Mouse (Mus musculus): Measurements from ENCODE around the gene Dagla. TPM values are rescaled to one million over a fixed set of nuclear protein-coding genes. Genes with fewer than 3 reads are reported as not detected.

The Dagla gene
- polyA plus RNA-seq, 1 experiment from 2014 or later, result 3.1 TPM

DNA sequence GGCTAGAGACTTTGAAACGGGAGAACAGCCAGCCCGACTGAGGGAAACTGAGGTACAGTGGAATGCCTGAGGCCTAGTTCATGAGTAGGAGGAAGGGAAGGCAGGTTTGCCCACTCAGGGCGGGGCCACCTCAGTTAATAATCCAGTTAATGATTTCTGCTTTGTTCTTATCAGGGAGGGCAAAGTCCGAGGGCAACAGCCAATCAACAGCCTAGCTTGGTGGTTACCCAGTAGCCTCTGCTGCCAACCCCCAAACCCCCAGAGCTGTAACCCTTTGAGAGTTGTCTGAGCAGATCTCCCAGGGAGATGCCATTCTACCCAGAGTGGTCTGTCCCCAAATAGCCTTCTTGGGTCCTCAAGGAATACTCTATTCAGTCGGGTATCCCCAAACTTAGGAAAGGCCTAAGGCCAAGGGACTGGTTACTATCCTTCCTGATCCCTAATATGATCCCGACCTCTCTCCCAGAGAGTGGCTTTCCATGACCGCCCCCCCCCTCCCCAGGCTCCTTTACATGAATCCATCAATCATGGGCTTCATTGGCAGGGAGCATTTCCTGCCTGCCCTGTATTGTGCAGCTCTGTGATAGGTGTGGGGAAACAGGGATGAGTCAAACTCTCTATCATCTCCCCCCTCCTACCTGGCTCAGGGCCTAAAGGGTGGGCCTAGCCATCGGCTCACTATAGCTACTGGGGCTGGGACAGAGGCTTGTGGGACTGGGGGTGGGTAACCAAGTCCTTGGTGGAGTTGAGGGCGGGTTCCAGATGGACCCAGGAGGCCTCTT lies 68.7 kb downstream of the Dagla start:
- H3K4me1 ChIP-seq, result peaks cover 24% of the 10 kb centered on the region
- WGBS, result 75% methylated on average over 9 of the region's 9 CpGs

DNA sequence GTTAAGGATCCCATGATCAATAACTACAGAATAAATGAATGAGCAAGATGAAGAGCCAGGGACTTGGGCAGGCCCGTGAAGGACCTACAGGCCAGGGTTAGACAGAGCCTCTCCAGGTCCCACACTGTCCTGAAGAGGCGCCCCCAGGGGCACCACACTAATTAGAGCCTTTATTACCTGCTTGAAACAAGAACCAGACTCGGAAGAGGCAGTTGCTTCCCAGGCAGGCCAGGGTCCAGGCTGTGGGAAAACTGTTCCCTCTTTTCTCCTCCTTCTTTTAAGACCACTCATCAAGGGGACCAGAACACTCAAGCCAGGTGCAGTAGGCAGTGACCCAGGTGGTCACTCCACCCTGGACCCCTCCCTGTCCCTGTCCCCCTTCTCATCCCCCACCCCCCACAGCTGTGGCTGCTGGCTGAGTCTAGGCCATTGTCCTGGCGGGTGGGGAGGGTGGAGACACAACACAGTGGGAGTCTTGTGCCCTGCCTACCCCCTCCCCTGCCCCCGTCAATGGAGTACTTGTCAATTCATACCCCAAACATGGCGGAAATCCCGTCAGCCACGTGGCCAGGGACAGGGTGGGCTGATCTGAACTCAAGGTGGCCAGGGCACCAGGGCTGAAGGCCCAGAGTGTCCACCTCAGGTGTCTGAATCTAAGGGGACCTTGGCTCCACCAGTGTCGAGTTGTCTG lies 72.2 kb downstream of the Dagla start:
- Histone ChIP-seq H3K9me3 (no peaks in the 10 kb centered on the region), H3K27me3 (0 out of 2 replicates have a peak, but pooled peaks cover 3% of the 10 kb centered on the region), H3K9ac (no peak overlapping the region), H3K4me1 (peaks cover 13% of the 10 kb centered on the region), H3K4me3 (no peak overlapping the region), H3K27ac (no peak overlapping the region), H3K36me3 (no peaks in the 10 kb centered on the region), H3K4me2 (no peak overlapping the region)
- no peak for ATAC-seq (ENCODE audit: insufficient number of reproducible peaks, low FRiP score, low TSS enrichment, low read depth)
- 29% methylated on average over 9 of the region's 9 CpGs for WGBS

More for the DNA sequence above, 68.7 kb downstream of the Dagla start:
- H3K4me2 ChIP-seq, result no peak overlapping the region
- H3K9me3 ChIP-seq, result no peaks in the 10 kb centered on the region
- H3K36me3 ChIP-seq, result no peaks in the 10 kb centered on the region
- no peak overlapping the region for H3K9ac ChIP-seq
- H3K27me3 ChIP-seq, result peaks cover 9% of the 10 kb centered on the region; the same call in 1 of the 2 replicates
- H3K4me3 ChIP-seq, result no peak overlapping the region
- no peak overlapping the region for H3K27ac ChIP-seq
- ATAC-seq (ENCODE audit: insufficient number of reproducible peaks, low FRiP score, low TSS enrichment, low read depth), result no peak

DNA sequence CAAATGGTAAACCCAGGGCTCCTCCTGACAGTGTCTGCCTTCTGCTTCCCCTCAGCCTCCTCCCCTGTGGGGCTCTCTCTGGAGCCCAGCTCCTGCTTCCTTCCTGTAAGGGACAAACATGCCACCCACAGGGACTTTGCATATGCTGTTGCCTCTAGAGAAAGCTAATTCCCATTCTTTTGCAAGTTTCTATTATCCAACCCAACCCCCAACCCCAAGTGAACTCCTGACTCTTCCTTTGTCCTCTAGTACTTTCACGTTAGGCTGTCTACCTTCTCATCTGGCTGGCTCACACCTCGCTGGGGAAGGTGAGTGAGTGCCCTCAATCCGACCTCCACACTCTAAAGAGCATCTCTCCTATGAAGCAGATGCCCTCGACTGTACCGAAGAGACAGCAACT lies 72.8 kb downstream of the Dagla start:
- peaks cover 13% of the 10 kb centered on the region for H3K4me1 ChIP-seq
- no peak for ATAC-seq (ENCODE audit: insufficient number of reproducible peaks, low FRiP score, low TSS enrichment, low read depth)

GRCm38 (mm10) chr19:10231016-10231415 lies 73.7 kb downstream of the Dagla start:
- ATAC-seq (ENCODE audit: insufficient number of reproducible peaks, low FRiP score, low TSS enrichment, low read depth), result no peak
- WGBS, result 12% methylated on average over 7 of the region's 7 CpGs
- Histone ChIP-seq H3K9me3 (no peaks in the 10 kb centered on the region), H3K4me3 (no peak overlapping the region), H3K4me2 (no peak overlapping the region), H3K36me3 (no peaks in the 10 kb centered on the region), H3K27me3 (0 out of 2 replicates have a peak, but pooled peaks cover 3% of the 10 kb centered on the region), H3K27ac (no peak overlapping the region), H3K9ac (no peak overlapping the region), H3K4me1 (peaks cover 13% of the 10 kb centered on the region)

More for the DNA sequence above, 72.8 kb downstream of the Dagla start:
- H3K9ac ChIP-seq, result no peak overlapping the region
- H3K4me2 ChIP-seq, result no peak overlapping the region
- no peaks in the 10 kb centered on the region for H3K36me3 ChIP-seq
- no peak overlapping the region for H3K27ac ChIP-seq
- no peaks in the 10 kb centered on the region for H3K9me3 ChIP-seq
- no peak overlapping the region for H3K4me3 ChIP-seq
- H3K27me3 ChIP-seq, result 0 out of 2 replicates have a peak, but pooled peaks cover 3% of the 10 kb centered on the region
- WGBS, result 22% methylated on average over 5 of the region's 5 CpGs

- no peak for ATAC-seq (ENCODE audit: insufficient number of reproducible peaks, low FRiP score, low TSS enrichment, low read depth)
- no peak overlapping the region for H3K4me2 ChIP-seq
- 68% methylated on average over 4 of the region's 4 CpGs for WGBS
Observed at GRCm38 (mm10) chr19:10225767-10226166, 78.9 kb downstream of the Dagla start.

GRCm38 (mm10) chr19:10224637-10225453 lies 79.8 kb downstream of the Dagla start:
- WGBS, result 38% methylated on average over 26 of the region's 26 CpGs
- ATAC-seq (ENCODE audit: insufficient number of reproducible peaks, low FRiP score, low TSS enrichment, low read depth), result no peak
- Histone ChIP-seq H3K4me3 (no peak overlapping the region), H3K4me1 (peaks cover 12% of the 10 kb centered on the region), H3K27ac (no peak overlapping the region), H3K4me2 (no peak overlapping the region), H3K9ac (no peak overlapping the region), H3K9me3 (no peaks in the 10 kb centered on the region), H3K36me3 (no peaks in the 10 kb centered on the region), H3K27me3 (no peaks in the 10 kb centered on the region)

More at GRCm38 (mm10) chr19:10225767-10226166, 78.9 kb downstream of the Dagla start:
- no peak overlapping the region for H3K9ac ChIP-seq
- H3K36me3 ChIP-seq, result no peaks in the 10 kb centered on the region
- H3K9me3 ChIP-seq, result no peaks in the 10 kb centered on the region
- no peaks in the 10 kb centered on the region for H3K27me3 ChIP-seq
- no peak overlapping the region for H3K4me3 ChIP-seq
- no peak overlapping the region for H3K27ac ChIP-seq
- peaks cover 13% of the 10 kb centered on the region for H3K4me1 ChIP-seq

DNA sequence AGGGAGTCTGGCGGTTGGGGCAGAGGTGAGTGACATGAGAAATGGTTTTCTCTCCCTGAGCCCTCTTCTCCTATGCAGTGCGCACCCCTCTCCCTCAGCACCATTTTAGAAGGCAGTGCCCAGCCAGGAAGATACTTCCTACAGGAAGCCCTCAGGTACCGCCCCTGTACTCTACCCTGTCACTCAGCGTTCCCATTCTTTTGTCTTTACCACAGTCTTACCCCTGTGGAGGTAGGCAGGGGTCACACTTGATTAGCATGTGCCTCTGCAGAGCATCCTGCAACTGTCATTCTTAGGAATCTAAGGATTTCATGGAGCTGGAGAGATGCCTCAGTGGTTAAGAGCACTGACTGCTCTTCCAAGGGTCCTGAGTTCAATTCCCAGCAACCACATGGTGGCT lies 81.1 kb downstream of the Dagla start:
- ATAC-seq (ENCODE audit: insufficient number of reproducible peaks, low FRiP score, low TSS enrichment, low read depth), result no peak
- Histone ChIP-seq H3K36me3 (no peaks in the 10 kb centered on the region), H3K9ac (no peak overlapping the region), H3K9me3 (no peaks in the 10 kb centered on the region), H3K27ac (no peak overlapping the region), H3K4me3 (no peak overlapping the region), H3K4me1 (peaks cover 12% of the 10 kb centered on the region), H3K27me3 (no peaks in the 10 kb centered on the region), H3K4me2 (no peak overlapping the region)
- WGBS, result 73% methylated on average over 4 of the region's 4 CpGs

DNA sequence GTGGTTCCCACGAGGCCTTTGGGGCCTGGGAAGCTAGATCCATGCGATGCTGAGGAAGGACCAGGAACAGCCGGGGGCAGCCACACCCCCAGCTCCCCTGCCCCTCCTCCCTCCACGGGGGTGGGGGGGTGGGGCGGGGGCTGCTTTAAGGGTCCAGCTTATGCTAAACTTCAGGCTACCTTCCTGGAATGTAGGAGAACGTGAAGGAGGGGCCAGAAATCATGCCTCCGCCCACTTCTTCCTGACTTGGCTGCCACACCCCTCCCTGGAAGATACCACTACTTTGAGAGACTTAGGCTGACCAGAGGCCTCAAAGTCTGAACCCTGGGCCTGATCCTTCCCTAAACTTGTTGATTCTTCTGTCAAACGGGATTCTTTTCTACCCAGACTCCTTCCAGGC lies 82.0 kb downstream of the Dagla start:
- Histone ChIP-seq H3K9ac (no peak overlapping the region), H3K4me2 (no peak overlapping the region), H3K4me3 (no peak overlapping the region), H3K9me3 (no peaks in the 10 kb centered on the region), H3K27ac (no peak overlapping the region), H3K27me3 (no peaks in the 10 kb centered on the region), H3K36me3 (no peaks in the 10 kb centered on the region), H3K4me1 (peaks cover 12% of the 10 kb centered on the region)
- ATAC-seq (ENCODE audit: insufficient number of reproducible peaks, low FRiP score, low TSS enrichment, low read depth), result no peak
- 27% methylated on average over 8 of the region's 8 CpGs for WGBS

- Histone ChIP-seq H3K9me3 (no peaks in the 10 kb centered on the region), H3K36me3 (no peaks in the 10 kb centered on the region), H3K4me2 (no peak overlapping the region), H3K27me3 (no peaks in the 10 kb centered on the region), H3K4me1 (peaks cover 12% of the 10 kb centered on the region), H3K27ac (no peak overlapping the region), H3K4me3 (no peak overlapping the region), H3K9ac (no peak overlapping the region)
- 36% methylated on average over 4 of the region's 4 CpGs for WGBS
- ATAC-seq (ENCODE audit: insufficient number of reproducible peaks, low FRiP score, low TSS enrichment, low read depth), result no peak
Observed at GRCm38 (mm10) chr19:10221585-10221984, 83.1 kb downstream of the Dagla start.

DNA sequence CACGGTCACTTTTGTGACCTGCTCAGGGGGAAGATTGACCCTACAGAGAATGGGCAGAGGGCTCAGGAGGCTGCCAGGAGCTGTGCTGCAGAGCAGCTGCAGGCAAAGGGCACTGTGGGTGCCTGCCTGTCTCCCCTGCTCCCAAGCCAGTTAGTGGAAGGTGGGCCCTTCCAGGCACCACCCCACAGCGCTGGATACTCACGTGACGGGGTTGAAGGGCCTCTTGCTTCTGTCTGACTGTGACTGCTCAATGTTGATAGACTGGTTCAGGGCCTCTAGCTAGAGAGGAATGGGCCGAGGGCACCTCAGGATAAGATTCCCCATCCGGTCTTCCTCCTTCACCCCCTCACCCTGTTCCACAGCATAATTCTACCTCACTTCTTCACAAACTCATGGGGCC lies 85.1 kb downstream of the Dagla start:
- H3K4me1 ChIP-seq, result peaks cover 5% of the 10 kb centered on the region; the same call in 1 of the 2 replicates
- H3K27ac ChIP-seq, result no peak overlapping the region
- no peak for ATAC-seq (ENCODE audit: insufficient number of reproducible peaks, low FRiP score, low TSS enrichment, low read depth)
- H3K4me3 ChIP-seq, result no peak overlapping the region
- no peaks in the 10 kb centered on the region for H3K27me3 ChIP-seq
- H3K9ac ChIP-seq, result no peak overlapping the region
- no peaks in the 10 kb centered on the region for H3K9me3 ChIP-seq
- no peaks in the 10 kb centered on the region for H3K36me3 ChIP-seq
- no peak overlapping the region for H3K4me2 ChIP-seq
- 59% methylated on average over 6 of the region's 6 CpGs for WGBS

- Histone ChIP-seq H3K9me3 (no peaks in the 10 kb centered on the region), H3K4me3 (no peak overlapping the region), H3K4me2 (no peak overlapping the region), H3K36me3 (no peaks in the 10 kb centered on the region), H3K27me3 (no peaks in the 10 kb centered on the region), H3K4me1 (peaks cover 5% of the 10 kb centered on the region; the same call in 1 of the 2 replicates), H3K9ac (no peak overlapping the region), H3K27ac (no peak overlapping the region)
- WGBS, result 37% methylated on average over 3 of the region's 3 CpGs
- no peak for ATAC-seq (ENCODE audit: insufficient number of reproducible peaks, low FRiP score, low TSS enrichment, low read depth)
Observed at GRCm38 (mm10) chr19:10219108-10219507, 85.6 kb downstream of the Dagla start.

Measured in limb, embryonic 15.5 days (tissue).